Mouse (Mus musculus) midbrain, embryonic 16.5 days (tissue): ENCODE data around the gene Ptprs. TPM values are rescaled to one million over a fixed set of nuclear protein-coding genes. Genes with fewer than 3 reads are reported as not detected.

Experiments used
- ATAC-seq: fragments of 200-750 bp; cut with Nextera tagmentation; 2 replicates; pipeline ENCODE4 v1.8.0; 2017; ENCODE audit warnings: moderate TSS enrichment
- H3K27ac ChIP-seq: fragments of 300-500 bp; sonication (generic); 2 replicates; pipeline ENCODE4 v1.5.1; 2014; ENCODE audit warnings: mild to moderate bottlenecking, low read length, mixed read lengths
- H3K27me3 ChIP-seq: fragments of 300-500 bp; sonication (generic); 2 replicates; pipeline ENCODE4 v1.6.1; 2014; ENCODE audit warnings: low read depth, low read length, mixed read lengths; ENCODE audit not compliant: control insufficient read depth, insufficient read depth
- H3K36me3 ChIP-seq: fragments of 300-500 bp; sonication (generic); 2 replicates; pipeline ENCODE4 v1.6.1; 2014; ENCODE audit warnings: mild to moderate bottlenecking, low read length, moderate library complexity, mixed read lengths; ENCODE audit not compliant: control insufficient read depth, insufficient read depth
- H3K4me1 ChIP-seq: fragments of 300-500 bp; sonication (generic); 2 replicates; pipeline ENCODE4 v1.6.1; 2014; ENCODE audit warnings: mild to moderate bottlenecking, low read length, mixed read lengths; ENCODE audit not compliant: control insufficient read depth, insufficient read depth
- H3K4me2 ChIP-seq: fragments of 300-500 bp; sonication (generic); 2 replicates; pipeline ENCODE4 v1.6.1; 2014; ENCODE audit warnings: mild to moderate bottlenecking, low read length, mixed read lengths
- H3K4me3 ChIP-seq: fragments of 300-500 bp; sonication (generic); 2 replicates; pipeline ENCODE4 v1.5.1; 2014; ENCODE audit warnings: low read depth, mild to moderate bottlenecking, low read length, moderate library complexity, mixed read lengths
- H3K9ac ChIP-seq: fragments of 300-500 bp; sonication (generic); 2 replicates; pipeline ENCODE4 v1.6.1; 2014; ENCODE audit warnings: low read depth, low read length, mixed read lengths
- H3K9me3 ChIP-seq: fragments of 300-500 bp; sonication (generic); replicated peaks from 2 replicates; pipeline ENCODE4 v1.6.1; 2014; ENCODE audit warnings: mild to moderate bottlenecking, low read length, mixed read lengths; ENCODE audit not compliant: control insufficient read depth, poor library complexity, severe bottlenecking
- WGBS: fragments of 180-500 bp; shearing (Covaris S2); extraction: QIAGEN DNeasy Blood & Tissue Kit; methylation state at CpG from one replicate; pipeline ENCODE4 v1.1.7; 2014; 5-methylcytosine and 5-hydroxymethylcytosine counted together
- polyA plus RNA-seq: library from polyadenylated mRNA; unstranded; fragments of >200 nt; fragmentation: Nextera tagmentation; extraction: Ambion mirVana; gene quantifications from 2 replicates; pipeline ENCODE4 v1.2.1, GENCODE M21; 2015

The Ptprs gene
- polyA plus RNA-seq, 1 experiment from 2014 or later: 293 TPM

GRCm38 (mm10) chr17:56374851-56375250 lies 101.4 kb downstream of the Ptprs start:
- no peak overlapping the region for H3K4me2 ChIP-seq
- H3K27ac ChIP-seq: no peak overlapping the region
- WGBS: 100% methylated on average over 1 of the region's 1 CpGs
- H3K27me3 ChIP-seq: no peaks in the 10 kb centered on the region
- no peak overlapping the region for H3K4me3 ChIP-seq
- no peak for ATAC-seq
- no peak overlapping the region for H3K9ac ChIP-seq
- peaks cover 40% of the 10 kb centered on the region for H3K36me3 ChIP-seq
- H3K4me1 ChIP-seq: no peaks in the 10 kb centered on the region
- no peaks in the 10 kb centered on the region for H3K9me3 ChIP-seq

- no peak for ATAC-seq
- no peaks in the 10 kb centered on the region for H3K9me3 ChIP-seq
- 67% methylated on average over 17 of the region's 17 CpGs for WGBS
These were observed 102.9 kb downstream of the Ptprs start for GRCm38 (mm10) chr17:56373136-56374034.

GRCm38 (mm10) chr17:56372109-56372508 lies 104.2 kb downstream of the Ptprs start:
- Histone ChIP-seq H3K27me3 (no peaks in the 10 kb centered on the region), H3K36me3 (peaks cover 42% of the 10 kb centered on the region), H3K27ac (0 out of 2 replicates have a peak overlapping the region, but pooled peaks have one; percentile 17), H3K4me2 (no peak overlapping the region), H3K4me1 (no peaks in the 10 kb centered on the region), H3K9me3 (no peaks in the 10 kb centered on the region), H3K4me3 (no peak overlapping the region), H3K9ac (no peak overlapping the region)
- no peak for ATAC-seq
- 69% methylated on average over 4 of the region's 4 CpGs for WGBS

More at GRCm38 (mm10) chr17:56373136-56374034, 102.9 kb downstream of the Ptprs start:
- Histone ChIP-seq H3K4me2 (no peak overlapping the region), H3K4me3 (no peak overlapping the region), H3K36me3 (peaks cover 42% of the 10 kb centered on the region), H3K9ac (0 out of 2 replicates have a peak overlapping the region, but pooled peaks have one; percentile 10), H3K27ac (peak overlapping the region; percentile 53), H3K4me1 (no peaks in the 10 kb centered on the region), H3K27me3 (no peaks in the 10 kb centered on the region)

GRCm38 (mm10) chr17:56371029-56371660 lies 105.1 kb downstream of the Ptprs start:
- Histone ChIP-seq H3K9me3 (no peaks in the 10 kb centered on the region), H3K4me2 (no peak overlapping the region), H3K9ac (no peak overlapping the region), H3K36me3 (peaks cover 38% of the 10 kb centered on the region), H3K4me1 (no peaks in the 10 kb centered on the region; the same call in 1 of the 2 replicates), H3K4me3 (no peak overlapping the region), H3K27me3 (no peaks in the 10 kb centered on the region), H3K27ac (no peak overlapping the region)
- ATAC-seq: no peak
- WGBS: 76% methylated on average over 15 of the region's 15 CpGs

GRCm38 (mm10) chr17:56370090-56370489 lies 106.2 kb downstream of the Ptprs start:
- Histone ChIP-seq H3K4me1 (peaks cover 4% of the 10 kb centered on the region; the same call in 1 of the 2 replicates), H3K27me3 (no peaks in the 10 kb centered on the region), H3K4me3 (no peak overlapping the region), H3K36me3 (peaks cover 34% of the 10 kb centered on the region), H3K27ac (no peak overlapping the region), H3K4me2 (no peak overlapping the region), H3K9me3 (no peaks in the 10 kb centered on the region), H3K9ac (no peak overlapping the region)
- ATAC-seq: no peak
- 88% methylated on average over 3 of the region's 3 CpGs for WGBS

GRCm38 (mm10) chr17:56368291-56368790 lies 107.9 kb downstream of the Ptprs start:
- H3K4me3 ChIP-seq: no peak overlapping the region
- ATAC-seq: no peak
- no peaks in the 10 kb centered on the region for H3K9me3 ChIP-seq
- H3K36me3 ChIP-seq: peaks cover 25% of the 10 kb centered on the region
- WGBS: 89% methylated on average over 6 of the region's 6 CpGs
- H3K9ac ChIP-seq: no peak overlapping the region
- H3K4me1 ChIP-seq: peaks cover 4% of the 10 kb centered on the region; the same call in 1 of the 2 replicates
- H3K27me3 ChIP-seq: no peaks in the 10 kb centered on the region
- no peak overlapping the region for H3K4me2 ChIP-seq
- no peak overlapping the region for H3K27ac ChIP-seq

- H3K4me1 ChIP-seq: peaks cover 4% of the 10 kb centered on the region; the same call in 1 of the 2 replicates
- peak overlapping the region; percentile 64 for H3K27ac ChIP-seq
- no peak overlapping the region for H3K4me3 ChIP-seq
- H3K4me2 ChIP-seq: no peak overlapping the region
- H3K9me3 ChIP-seq: no peaks in the 10 kb centered on the region
- H3K36me3 ChIP-seq: peaks cover 12% of the 10 kb centered on the region; the same call in 1 of the 2 replicates
- peak overlapping the region; percentile 38; the same call in 1 of the 2 replicates for H3K9ac ChIP-seq
- 57% methylated on average over 7 of the region's 7 CpGs for WGBS
- ATAC-seq: 0 out of 2 replicates have a peak, but pooled peaks have one; percentile 23
- no peaks in the 10 kb centered on the region for H3K27me3 ChIP-seq
These were observed 110.3 kb downstream of the Ptprs start for GRCm38 (mm10) chr17:56365791-56366673.
